Mouse (Mus musculus) midbrain, embryonic 16.5 days (tissue): ENCODE results near the gene Ubn1. TPM values are rescaled to one million over a fixed set of nuclear protein-coding genes. Genes with fewer than 3 reads are reported as not detected.

Source experiments
- ATAC-seq: fragments of 200-750 bp; cut with Nextera tagmentation; 2 replicates; pipeline ENCODE4 v1.8.0; 2017; ENCODE audit warnings: moderate TSS enrichment
- H3K27ac ChIP-seq: fragments of 300-500 bp; sonication (generic); 2 replicates; pipeline ENCODE4 v1.5.1; 2014; ENCODE audit warnings: mild to moderate bottlenecking, low read length, mixed read lengths
- H3K27me3 ChIP-seq: fragments of 300-500 bp; sonication (generic); 2 replicates; pipeline ENCODE4 v1.6.1; 2014; ENCODE audit warnings: low read depth, low read length, mixed read lengths; ENCODE audit not compliant: control insufficient read depth, insufficient read depth
- H3K36me3 ChIP-seq: fragments of 300-500 bp; sonication (generic); 2 replicates; pipeline ENCODE4 v1.6.1; 2014; ENCODE audit warnings: mild to moderate bottlenecking, low read length, moderate library complexity, mixed read lengths; ENCODE audit not compliant: control insufficient read depth, insufficient read depth
- H3K4me1 ChIP-seq: fragments of 300-500 bp; sonication (generic); 2 replicates; pipeline ENCODE4 v1.6.1; 2014; ENCODE audit warnings: mild to moderate bottlenecking, low read length, mixed read lengths; ENCODE audit not compliant: control insufficient read depth, insufficient read depth
- H3K4me2 ChIP-seq: fragments of 300-500 bp; sonication (generic); 2 replicates; pipeline ENCODE4 v1.6.1; 2014; ENCODE audit warnings: mild to moderate bottlenecking, low read length, mixed read lengths
- H3K4me3 ChIP-seq: fragments of 300-500 bp; sonication (generic); 2 replicates; pipeline ENCODE4 v1.5.1; 2014; ENCODE audit warnings: low read depth, mild to moderate bottlenecking, low read length, moderate library complexity, mixed read lengths
- H3K9ac ChIP-seq: fragments of 300-500 bp; sonication (generic); 2 replicates; pipeline ENCODE4 v1.6.1; 2014; ENCODE audit warnings: low read depth, low read length, mixed read lengths
- H3K9me3 ChIP-seq: fragments of 300-500 bp; sonication (generic); replicated peaks from 2 replicates; pipeline ENCODE4 v1.6.1; 2014; ENCODE audit warnings: mild to moderate bottlenecking, low read length, mixed read lengths; ENCODE audit not compliant: control insufficient read depth, poor library complexity, severe bottlenecking
- WGBS: fragments of 180-500 bp; shearing (Covaris S2); extraction: QIAGEN DNeasy Blood & Tissue Kit; methylation state at CpG from one replicate; pipeline ENCODE4 v1.1.7; 2014; 5-methylcytosine and 5-hydroxymethylcytosine counted together
- polyA plus RNA-seq: library from polyadenylated mRNA; unstranded; fragments of >200 nt; fragmentation: Nextera tagmentation; extraction: Ambion mirVana; gene quantifications from 2 replicates; pipeline ENCODE4 v1.2.1, GENCODE M21; 2015

Gene Ubn1
- polyA plus RNA-seq, 1 experiment from 2014 or later = 11.3 TPM

- peak overlapping the region; percentile 89 for H3K9ac ChIP-seq
- H3K4me1 ChIP-seq = peaks cover 28% of the 10 kb centered on the region
- H3K27ac ChIP-seq = peak overlapping the region; percentile 96
- peak; percentile 82 for ATAC-seq
- WGBS = under 1% methylated on average over 76 of the region's 78 CpGs
- H3K4me2 ChIP-seq = peak overlapping the region; percentile 98
- peak overlapping the region; percentile 97 for H3K4me3 ChIP-seq
- peaks cover 6% of the 10 kb centered on the region for H3K36me3 ChIP-seq
- H3K9me3 ChIP-seq = no peaks in the 10 kb centered on the region
- H3K27me3 ChIP-seq = no peaks in the 10 kb centered on the region
These were observed 624 bp downstream of the Ubn1 start for GRCm38 (mm10) chr16:5050251-5051110.

GRCm38 (mm10) chr16:5058114-5058513 lies 8.3 kb downstream of the Ubn1 start:
- no peak overlapping the region for H3K4me2 ChIP-seq
- no peaks in the 10 kb centered on the region for H3K27me3 ChIP-seq
- no peaks in the 10 kb centered on the region for H3K9me3 ChIP-seq
- H3K27ac ChIP-seq = no peak overlapping the region
- H3K36me3 ChIP-seq = peaks cover 9% of the 10 kb centered on the region
- no peak overlapping the region for H3K4me3 ChIP-seq
- no peak overlapping the region for H3K9ac ChIP-seq
- no peak for ATAC-seq
- 0 out of 2 replicates have a peak, but pooled peaks cover 2% of the 10 kb centered on the region for H3K4me1 ChIP-seq
- 92% methylated on average over 1 of the region's 1 CpGs for WGBS

DNA sequence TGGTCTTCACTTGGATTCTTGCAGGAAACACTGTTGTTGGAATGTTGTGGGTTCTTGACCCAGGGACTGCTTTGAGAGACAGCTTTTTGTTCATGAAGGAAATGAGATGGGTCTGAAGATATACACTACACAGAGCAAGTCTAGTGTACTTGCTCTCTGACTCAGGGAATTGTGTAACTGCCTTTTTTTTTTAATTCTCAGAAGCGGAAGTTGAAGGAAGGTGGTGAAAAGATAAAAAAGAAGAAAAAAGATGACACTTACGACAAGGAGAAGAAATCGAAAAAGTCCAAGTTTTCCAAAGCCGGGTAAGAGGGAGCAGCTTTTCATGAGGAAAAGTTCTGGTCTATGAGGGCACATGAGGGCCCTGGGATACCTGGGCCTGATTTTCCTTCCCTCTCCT lies 13.6 kb downstream of the Ubn1 start:
- H3K4me2 ChIP-seq = no peak overlapping the region
- peaks cover 24% of the 10 kb centered on the region for H3K36me3 ChIP-seq
- no peak for ATAC-seq
- WGBS = 97% methylated on average over 4 of the region's 4 CpGs
- H3K9me3 ChIP-seq = no peaks in the 10 kb centered on the region
- no peaks in the 10 kb centered on the region for H3K4me1 ChIP-seq
- no peak overlapping the region for H3K27ac ChIP-seq
- no peak overlapping the region for H3K9ac ChIP-seq
- H3K4me3 ChIP-seq = no peak overlapping the region
- no peaks in the 10 kb centered on the region for H3K27me3 ChIP-seq

DNA sequence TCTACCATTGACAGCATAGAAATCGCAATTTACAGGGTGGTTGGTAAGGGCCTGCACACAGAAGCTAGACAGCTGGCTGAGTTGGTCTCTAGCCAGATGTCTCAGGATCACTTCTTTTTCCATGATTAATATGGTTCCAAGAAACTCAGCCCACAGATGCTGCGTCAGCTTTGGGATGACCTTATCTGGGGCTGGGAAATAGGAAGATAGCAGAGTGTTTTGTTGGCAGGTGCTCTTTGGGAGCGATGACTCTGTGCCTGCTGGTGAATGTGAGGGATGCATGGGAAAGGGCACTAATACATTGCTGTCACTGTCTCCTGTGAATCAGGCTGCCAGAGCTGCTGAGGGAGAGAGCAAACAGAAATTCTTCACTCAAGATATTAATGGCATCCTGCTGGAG lies 20.5 kb downstream of the Ubn1 start:
- H3K4me3 ChIP-seq = no peak overlapping the region
- H3K27me3 ChIP-seq = no peaks in the 10 kb centered on the region
- H3K4me2 ChIP-seq = no peak overlapping the region
- no peaks in the 10 kb centered on the region for H3K4me1 ChIP-seq
- H3K9me3 ChIP-seq = no peaks in the 10 kb centered on the region
- H3K9ac ChIP-seq = no peak overlapping the region
- H3K27ac ChIP-seq = no peak overlapping the region
- H3K36me3 ChIP-seq = peaks cover 35% of the 10 kb centered on the region
- no peak for ATAC-seq
- WGBS = 90% methylated on average over 3 of the region's 3 CpGs

GRCm38 (mm10) chr16:5071974-5072373 lies 22.1 kb downstream of the Ubn1 start:
- no peak for ATAC-seq
- H3K4me2 ChIP-seq = no peak overlapping the region
- WGBS = 98% methylated on average over 7 of the region's 7 CpGs
- H3K27me3 ChIP-seq = no peaks in the 10 kb centered on the region
- no peak overlapping the region for H3K4me3 ChIP-seq
- H3K27ac ChIP-seq = no peak overlapping the region
- no peak overlapping the region for H3K9ac ChIP-seq
- no peaks in the 10 kb centered on the region for H3K9me3 ChIP-seq
- peaks cover 39% of the 10 kb centered on the region for H3K36me3 ChIP-seq
- H3K4me1 ChIP-seq = no peaks in the 10 kb centered on the region

- 95% methylated on average over 5 of the region's 5 CpGs for WGBS
- Histone ChIP-seq H3K27ac (no peak overlapping the region), H3K27me3 (no peaks in the 10 kb centered on the region), H3K36me3 (peaks cover 44% of the 10 kb centered on the region), H3K9ac (no peak overlapping the region), H3K4me2 (no peak overlapping the region), H3K9me3 (no peaks in the 10 kb centered on the region), H3K4me1 (no peaks in the 10 kb centered on the region), H3K4me3 (no peak overlapping the region)
- no peak for ATAC-seq
These were observed 24.5 kb downstream of the Ubn1 start for GRCm38 (mm10) chr16:5074341-5074740.

GRCm38 (mm10) chr16:5085196-5085595 lies 35.3 kb downstream of the Ubn1 start:
- H3K4me2 ChIP-seq = no peak overlapping the region
- H3K36me3 ChIP-seq = peaks cover 31% of the 10 kb centered on the region
- H3K27me3 ChIP-seq = no peaks in the 10 kb centered on the region
- H3K4me3 ChIP-seq = no peak overlapping the region
- H3K9me3 ChIP-seq = no peaks in the 10 kb centered on the region
- no peak overlapping the region for H3K9ac ChIP-seq
- no peak overlapping the region for H3K27ac ChIP-seq
- no peaks in the 10 kb centered on the region for H3K4me1 ChIP-seq
- WGBS = 93% methylated on average over 4 of the region's 4 CpGs
- no peak for ATAC-seq

- no peak overlapping the region for H3K27ac ChIP-seq
- no peak overlapping the region for H3K4me3 ChIP-seq
- 99% methylated on average over 2 of the region's 2 CpGs for WGBS
- no peaks in the 10 kb centered on the region for H3K27me3 ChIP-seq
- no peak for ATAC-seq
- H3K9ac ChIP-seq = no peak overlapping the region
- no peaks in the 10 kb centered on the region for H3K9me3 ChIP-seq
- H3K4me2 ChIP-seq = no peak overlapping the region
- H3K4me1 ChIP-seq = no peaks in the 10 kb centered on the region
- H3K36me3 ChIP-seq = peaks cover 31% of the 10 kb centered on the region
These were observed 36.3 kb downstream of the Ubn1 start for GRCm38 (mm10) chr16:5086179-5086578.

DNA sequence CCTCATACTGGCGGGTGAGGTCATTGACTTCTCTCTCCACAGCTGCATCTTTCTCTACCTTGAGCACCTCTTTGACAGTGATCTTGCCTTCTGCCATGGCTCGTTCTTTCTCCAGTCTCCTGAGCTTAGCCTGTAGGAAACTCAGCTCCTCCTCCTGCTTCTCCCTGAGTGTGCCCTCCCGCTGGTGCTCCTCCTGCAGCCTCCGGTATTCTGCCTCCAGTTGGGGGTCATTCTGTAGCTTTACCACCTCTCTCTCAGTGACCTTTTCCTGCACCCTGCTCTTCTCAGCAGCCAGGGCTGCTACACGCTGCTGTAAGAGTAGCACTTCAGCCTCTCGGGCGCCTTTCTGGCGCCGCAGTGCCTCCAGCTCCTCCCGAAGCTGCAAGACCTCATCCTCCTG lies 39.2 kb downstream of the Ubn1 start:
- Histone ChIP-seq H3K9me3 (no peaks in the 10 kb centered on the region), H3K4me2 (no peak overlapping the region), H3K9ac (no peak overlapping the region), H3K4me1 (no peaks in the 10 kb centered on the region), H3K4me3 (no peak overlapping the region), H3K36me3 (peaks cover 22% of the 10 kb centered on the region), H3K27ac (no peak overlapping the region), H3K27me3 (no peaks in the 10 kb centered on the region)
- ATAC-seq = no peak
- WGBS = 77% methylated on average over 10 of the region's 10 CpGs
